8 mouse cellular contexts compared by ENCODE assay signal in genomic region chr7:70350781-70351551, GRCm38 (mm10). TPM values are rescaled to one million over a fixed set of nuclear protein-coding genes. Genes with fewer than 3 reads are reported as not detected.
DNase-seq lines count a peak whose midpoint lies in the region; ATAC-seq and TF ChIP-seq lines count a peak whose summit lies in the region.

No protein-coding gene starts in this region.

- TF ChIP-seq CTCF in Patski (IDR thresholded peaks at IDR 0.05), result no peak
- TF ChIP-seq CTCF in small intestine, adult 2 months (IDR thresholded peaks at IDR 0.05; ENCODE audit: extremely low read depth, insufficient read length, insufficient replicate concordance, low read depth, low read length), result no peak

- peaks cover 49% of the 10 kb centered on the region for H3K4me1 ChIP-seq in lung, embryonic 16.5 days (replicated peaks; ENCODE audit: control insufficient read depth, insufficient read depth, low read length)
- peaks cover 3% of the 10 kb centered on the region; the same call in 1 of the 2 replicates for H3K4me1 ChIP-seq in small intestine, adult 2 months (ENCODE audit: control insufficient read depth, insufficient read depth, insufficient read length, low read length)

- CTCF ChIA-PET in Patski (lab: Charles Lee), result no interaction called here

- no peaks in the 10 kb centered on the region for H3K9me3 ChIP-seq in lung, embryonic 16.5 days (ENCODE audit: control insufficient read depth, low read length)

- peak overlapping the region; percentile 95 for H3K9ac ChIP-seq in lung, embryonic 16.5 days (ENCODE audit: low read length)

- H3K27ac ChIP-seq in lung, embryonic 16.5 days (ENCODE audit: low read length), result peak overlapping the region; percentile 96
- H3K27ac ChIP-seq in small intestine, adult 2 months (ENCODE audit: insufficient read depth, low read depth, low read length), result no peak overlapping the region

- peak; percentile 68 for ATAC-seq in Patski
- peak; percentile 12; the same call in 1 of the 2 replicates for ATAC-seq in granulocyte monocyte progenitor cell, adult 5-6 weeks (replicated peaks; ENCODE audit: poor library complexity, severe bottlenecking)
- peak; percentile 63 for ATAC-seq in lung, embryonic 16.5 days (ENCODE audit: low read depth)

- TF ChIP-seq POLR2A in small intestine, adult 2 months (IDR thresholded peaks at IDR 0.05; ENCODE audit: low read depth, low read length), result no peak

- peak overlapping the region; percentile 70 for H3K4me2 ChIP-seq in lung, embryonic 16.5 days (ENCODE audit: low read depth, low read length)

- DNase-seq in cerebellum, postnatal 10 days, result peak; percentile 71 to 73
- DNase-seq in cerebellum, adult 8-10 months, result no peak
- DNase-seq in Patski (ENCODE audit: low read depth, low spot score), result no peak
- DNase-seq in kidney, adult 8-10 months, result peak; percentile 51 to 57
- DNase-seq in thymus, postnatal 4 days, result no peak

- H3K36me3 ChIP-seq in lung, embryonic 16.5 days (ENCODE audit: control insufficient read depth, insufficient read depth, low read length), result peaks cover 4% of the 10 kb centered on the region; the same call in 1 of the 2 replicates
- H3K36me3 ChIP-seq in small intestine, adult 2 months (ENCODE audit: control insufficient read depth, insufficient read depth, low read length), result peaks cover 4% of the 10 kb centered on the region

- H3K27me3 ChIP-seq in Patski, result no peaks in the 10 kb centered on the region
- no peaks in the 10 kb centered on the region for H3K27me3 ChIP-seq in lung, embryonic 16.5 days (ENCODE audit: control insufficient read depth, insufficient read depth, low read depth, low read length)
- H3K27me3 ChIP-seq in small intestine, adult 2 months (ENCODE audit: control insufficient read depth, insufficient read depth, low read length), result peaks cover 20% of the 10 kb centered on the region

- peak overlapping the region; percentile 66 for H3K4me3 ChIP-seq in lung, embryonic 16.5 days (ENCODE audit: low read length)
- peak overlapping the region; percentile 64 for H3K4me3 ChIP-seq in small intestine, adult 2 months (ENCODE audit: low read depth, low read length)

- under 1% methylated on average over 45 of the region's 55 CpGs for WGBS in lung, embryonic 16.5 days
- 4% methylated on average over 55 of the region's 55 CpGs for WGBS in small intestine, adult 2 months

- in situ Hi-C loops in Patski (cut with MboI; ENCODE audit: low pct_unique_long_range_greater_than_20kb), result loop anchor here (25.0 kb wide), 3 partner anchors 1236 to 1511 kb away; no protein-coding TSS in a partner anchor

- POLR2A ChIA-PET in Patski (lab: Charles Lee), result interaction anchor here (0.5 to 3.1 kb wide), 3 partner anchors 10 to 237 kb away, joined by 3 to 46 read pairs (median 3); no protein-coding TSS in a partner anchor

RNA-seq across cellular contexts. Expression of gene Nr2f2, which starts 15.6 kb away (rescaled TPM):
- 37.5 TPM for polyA plus RNA-seq in Patski (2021)
- total RNA-seq in granulocyte monocyte progenitor cell, adult 5-6 weeks (2014; fragmentation: Nextera tagmentation), result not detected in 2 replicates
- not detected in 2 replicates for total RNA-seq in granulocyte monocyte progenitor cell, adult 5-6 weeks (2017)
- 83.5 and 95.7 TPM in 2 replicates for polyA plus RNA-seq in lung, embryonic 16.5 days (2015; fragmentation: Nextera tagmentation; extraction: Ambion mirVana)
- 21.9 and 35.0 TPM in 2 replicates for polyA plus RNA-seq in small intestine, adult 2 months (2012; rRNA removed)

Comparison
In these comparisons a context has a peak if more than half of its experiments do, and no peak if none do; other contexts are left out.
1. DNase-seq: peak in cerebellum, postnatal 10 days (2 of 2) and kidney, adult 8-10 months (2 of 2); none in cerebellum, adult 8-10 months (single experiment), Patski (single experiment) and thymus, postnatal 4 days (single experiment).
2. ATAC-seq: peak in every context shown above with its lines; median percentile 68 in Patski; 63 in lung, embryonic 16.5 days; 12 in granulocyte monocyte progenitor cell, adult 5-6 weeks.